Mouse (Mus musculus): ENCODE results near the gene Nr2e1.

GRCm38 (mm10) chr10:42632453-42633360 lies 49.3 kb upstream of the Nr2e1 start:
- TF ChIP-seq UBTF (IDR thresholded peaks at IDR 0.05; ENCODE audit: borderline replicate concordance, insufficient read depth, low read depth, low read length) (no peak), HCFC1 (IDR thresholded peaks at IDR 0.05; ENCODE audit: low read depth, low read length) (no peak), MAX (IDR thresholded peaks at IDR 0.05; ENCODE audit: low read length) (no peak), CTCF (IDR thresholded peaks at IDR 0.05 in 2 of 3, conservative IDR thresholded peaks at IDR 0.05 in 1 of 3; ENCODE audit: control insufficient read depth in 1 of 3, insufficient read depth in 1 of 3, low read depth in 2 of 3, low read length in 3 of 3, poor library complexity in 1 of 3, severe bottlenecking in 1 of 3) (no peak), MEF2A (IDR thresholded peaks at IDR 0.05; ENCODE audit: extremely low read depth, insufficient replicate concordance, low read depth, low read length, poor library complexity, severe bottlenecking) (no peak), GATA1 (IDR thresholded peaks at IDR 0.05; ENCODE audit: low read depth, low read length) (no peak)
